ENCODE assay signal across 8 mouse cellular contexts in genomic region chr15:101260387-101260786, GRCm38 (mm10). TPM values are rescaled to one million over a fixed set of nuclear protein-coding genes. Genes with fewer than 3 reads are reported as not detected.
DNase-seq lines count a peak whose midpoint lies in the region; ATAC-seq lines count a peak whose summit lies in the region.

No protein-coding gene starts in this region.

- no peak overlapping the region for H3K4me3 ChIP-seq in heart, embryonic 15.5 days

- H3K27me3 ChIP-seq in heart, embryonic 15.5 days = no peaks in the 10 kb centered on the region

- H3K9ac ChIP-seq in heart, embryonic 15.5 days = peak overlapping the region; percentile 52; the same call in 1 of the 2 replicates

- H3K4me1 ChIP-seq in heart, embryonic 15.5 days (replicated peaks) = peaks cover 60% of the 10 kb centered on the region

- H3K9me3 ChIP-seq in heart, embryonic 15.5 days (replicated peaks) = no peaks in the 10 kb centered on the region

- ATAC-seq in heart, embryonic 15.5 days (replicated peaks; ENCODE audit: insufficient number of reproducible peaks, insufficient read depth, low FRiP score, low read depth) = peak; percentile 21; the same call in 1 of the 2 replicates
- ATAC-seq in frontal cortex, adult (ENCODE audit: low TSS enrichment) = no peak

- WGBS in heart, embryonic 15.5 days = 25% methylated on average over 10 of the region's 10 CpGs

- DNase-seq in 3134 (ENCODE audit: extremely low read depth, insufficient read length, low spot score) = peak; percentile 83
- peak; percentile 52 to 75 for DNase-seq in adrenal gland, postnatal 36 days
- peak; percentile 46 to 63 for DNase-seq in kidney, postnatal 4 days
- DNase-seq in layer of hippocampus, postnatal 36 days = no peak
- DNase-seq in layer of hippocampus, adult 9-10 months (ENCODE audit: low spot score) = no peak
- no peak for DNase-seq in retina, embryonic 14.5 days (ENCODE audit: low spot score)

- peak overlapping the region; percentile 93 for H3K27ac ChIP-seq in heart, embryonic 15.5 days

- H3K4me2 ChIP-seq in heart, embryonic 15.5 days = peak overlapping the region; percentile 50

- no peaks in the 10 kb centered on the region for H3K36me3 ChIP-seq in heart, embryonic 15.5 days

RNA-seq across cellular contexts. Expression of gene Nr4a1, which starts 6.3 kb away (rescaled TPM):
- total RNA-seq in adrenal gland, postnatal 36 days (2021) = 1,000 to 10,000 TPM in 1 of 2 experiments, 100 to 1,000 TPM in 1; 924 to 1,160 TPM
- 10.6 and 12.5 TPM in 2 replicates for polyA plus RNA-seq in heart, embryonic 15.5 days (2015; fragmentation: Nextera tagmentation; extraction: Ambion mirVana)
- total RNA-seq in layer of hippocampus, postnatal 36 days (2021) = 10 to 100 TPM; 53.8 to 63.8 TPM

RNA-seq across cellular contexts. Expression of gene Atg101, which starts 23.7 kb away (rescaled TPM):
- total RNA-seq in adrenal gland, postnatal 36 days (2021) = 10 to 100 TPM; 53.6 to 90.1 TPM
- 52.0 and 59.9 TPM in 2 replicates for polyA plus RNA-seq in heart, embryonic 15.5 days (2015; fragmentation: Nextera tagmentation; extraction: Ambion mirVana)
- total RNA-seq in layer of hippocampus, postnatal 36 days (2021) = 10 to 100 TPM; 48.8 to 49.5 TPM

RNA-seq across cellular contexts. Expression of gene 6030408B16Rik, which starts 32.6 kb away (rescaled TPM):
- under 1 TPM; 0.36 to 0.40 TPM for total RNA-seq in adrenal gland, postnatal 36 days (2021)
- 3.1 and 4.8 TPM in 2 replicates for polyA plus RNA-seq in heart, embryonic 15.5 days (2015; fragmentation: Nextera tagmentation; extraction: Ambion mirVana)
- total RNA-seq in layer of hippocampus, postnatal 36 days (2021) = under 1 TPM; 0.20 to 0.30 TPM

RNA-seq across cellular contexts. Expression of gene Grasp, which starts 36.4 kb away (rescaled TPM):
- total RNA-seq in adrenal gland, postnatal 36 days (2021) = 10 to 100 TPM; 18.7 to 60.1 TPM
- 3.3 and 5.0 TPM in 2 replicates for polyA plus RNA-seq in heart, embryonic 15.5 days (2015; fragmentation: Nextera tagmentation; extraction: Ambion mirVana)
- 10 to 100 TPM; 68.7 to 70.3 TPM for total RNA-seq in layer of hippocampus, postnatal 36 days (2021)

Comparison
In these comparisons a context has a peak if more than half of its experiments do, and no peak if none do; other contexts are left out.
1. DNase-seq: peak in 3134 (single experiment), adrenal gland, postnatal 36 days (2 of 2) and kidney, postnatal 4 days (2 of 2); none in layer of hippocampus, postnatal 36 days (0 of 2), layer of hippocampus, adult 9-10 months (single experiment) and retina, embryonic 14.5 days (single experiment).
2. RNA of gene Nr4a1, which starts 6.3 kb away (total RNA-seq): 924 to 1,160 TPM in adrenal gland, postnatal 36 days; 53.8 to 63.8 TPM in layer of hippocampus, postnatal 36 days; every median in the first group is over 10 times any median in the second.